Mouse (Mus musculus) myocyte (in vitro differentiated cells): ENCODE measurements around the gene Akap13. TPM values are rescaled to one million over a fixed set of nuclear protein-coding genes. Genes with fewer than 3 reads are reported as not detected.
"Not testable (repeated sequence)": the region's sequence is repeated elsewhere in the genome, so short reads cannot be mapped to it uniquely, and the experiment has no call there.

Source experiments
- H3K27me3 ChIP-seq: one replicate; pipeline ENCODE4 v1.6.1; 2011; ENCODE audit not compliant: control insufficient read depth, insufficient read depth, insufficient read length
- H3K36me3 ChIP-seq: one replicate; pipeline ENCODE4 v1.6.1; 2011; ENCODE audit not compliant: control insufficient read depth, insufficient read depth
- H3K4me2 ChIP-seq: one replicate; pipeline ENCODE4 v1.6.1; 2011; ENCODE audit warnings: low read depth, control low read depth
- H3K4me3 ChIP-seq: one replicate; pipeline ENCODE4 v1.5.1; 2011; ENCODE audit warnings: mild to moderate bottlenecking, control low read depth, moderate library complexity
- H3K79me2 ChIP-seq: one replicate; pipeline ENCODE4 v1.6.1; 2011; ENCODE audit not compliant: control insufficient read depth, insufficient read depth
- H3ac ChIP-seq: one replicate; pipeline ENCODE4 v1.6.1; 2011; ENCODE audit not compliant: control insufficient read depth, insufficient read length
- CEBPB ChIP-seq: IDR thresholded peaks from 2 replicates; pipeline ENCODE4 v1.6.1; 2011; ENCODE audit warnings: mild to moderate bottlenecking, moderate library complexity; ENCODE audit not compliant: poor library complexity, insufficient read depth, severe bottlenecking
- E2F4 ChIP-seq: IDR thresholded peaks from one replicate; pipeline ENCODE4 v1.6.1; 2011; ENCODE audit warnings: mild to moderate bottlenecking, control low read depth, moderate library complexity; ENCODE audit not compliant: insufficient read depth
- MAX ChIP-seq: IDR thresholded peaks from one replicate; pipeline ENCODE4 v1.6.1; 2011; ENCODE audit warnings: low read depth, mild to moderate bottlenecking, control low read depth
- MYOD1 ChIP-seq, 3 experiments: IDR thresholded peaks; one replicate each; pipeline ENCODE4 v1.6.1; 2011; ENCODE audit warnings: control low read depth in 2 of 3, low read depth in 2 of 3, mild to moderate bottlenecking in 2 of 3, moderate library complexity in 1 of 3; ENCODE audit not compliant: insufficient read length in 2 of 3, control insufficient read depth in 1 of 3
- MYOG ChIP-seq, 3 experiments: IDR thresholded peaks; one replicate each; pipeline ENCODE4 v1.6.1; 2011; ENCODE audit warnings: control low read depth in 2 of 3, low read depth in 2 of 3, mild to moderate bottlenecking in 2 of 3; ENCODE audit not compliant: insufficient read length in 2 of 3, control insufficient read depth in 1 of 3, insufficient read depth in 1 of 3
- POLR2A ChIP-seq: IDR thresholded peaks from one replicate; pipeline ENCODE4 v1.6.1; 2011; ENCODE audit warnings: low read depth, mild to moderate bottlenecking, control low read depth, moderate library complexity; ENCODE audit not compliant: insufficient read length
- POLR2AphosphoS2 ChIP-seq: IDR thresholded peaks from one replicate; pipeline ENCODE4 v1.6.1; 2011; ENCODE audit warnings: low read depth, control low read depth; ENCODE audit not compliant: insufficient read length
- REST ChIP-seq: IDR thresholded peaks from one replicate; pipeline ENCODE4 v1.6.1; 2011; ENCODE audit warnings: mild to moderate bottlenecking, control low read depth, moderate library complexity; ENCODE audit not compliant: insufficient read depth, insufficient read length
- SRF ChIP-seq: IDR thresholded peaks from one replicate; pipeline ENCODE4 v1.6.1; 2011; ENCODE audit warnings: low read depth; ENCODE audit not compliant: control insufficient read depth, insufficient read length
- TCF12 ChIP-seq: IDR thresholded peaks from one replicate; pipeline ENCODE4 v1.6.1; 2011; ENCODE audit warnings: mild to moderate bottlenecking, control low read depth; ENCODE audit not compliant: poor library complexity, insufficient read depth, severe bottlenecking
- TCF3 ChIP-seq: IDR thresholded peaks from one replicate; pipeline ENCODE4 v1.6.1; 2011; ENCODE audit warnings: low read depth, control low read depth; ENCODE audit not compliant: insufficient read length
- USF1 ChIP-seq: IDR thresholded peaks from one replicate; pipeline ENCODE4 v1.6.1; 2011; ENCODE audit warnings: low read depth, mild to moderate bottlenecking, control low read depth, moderate library complexity
- polyA plus RNA-seq: library from polyadenylated mRNA; unstranded; fragments of >200 nt; fragmentation: generic; extraction: Trizol; gene quantifications from one replicate; pipeline ENCODE4 v1.2.1, GENCODE M21; 2012; ENCODE audit warnings: missing spikeins

Gene Akap13
- polyA plus RNA-seq, 1 experiment: 13.9 TPM

DNA sequence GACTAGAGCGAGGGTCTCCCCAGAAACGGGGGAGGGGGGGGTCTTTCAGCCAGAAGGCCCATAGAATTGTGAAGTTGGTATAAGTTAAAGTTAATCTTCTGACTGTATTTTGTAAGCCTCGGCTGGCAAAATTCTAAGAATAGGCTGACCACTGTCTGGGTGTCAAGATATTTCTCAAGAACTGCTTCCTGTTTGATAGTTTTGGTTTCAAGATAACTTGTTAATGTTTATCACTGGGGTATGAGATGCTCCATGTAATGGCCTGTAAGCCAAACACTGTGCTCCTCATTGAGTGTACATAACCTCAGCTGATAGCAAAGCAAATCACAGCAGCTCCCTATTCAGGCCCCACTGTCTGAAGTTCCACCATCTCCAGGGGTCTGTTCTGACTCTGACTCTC lies 332.0 kb downstream of the Akap13 start:
- no peak for TF ChIP-seq CEBPB
- no peaks in the 10 kb centered on the region for H3K36me3 ChIP-seq
- no peaks in the 10 kb centered on the region for H3K27me3 ChIP-seq
- H3K4me3 ChIP-seq: no peak overlapping the region
- peak overlapping the region; percentile 8 for H3K4me2 ChIP-seq
- no peaks in the 10 kb centered on the region for H3K79me2 ChIP-seq
- no peak overlapping the region for H3ac ChIP-seq

DNA sequence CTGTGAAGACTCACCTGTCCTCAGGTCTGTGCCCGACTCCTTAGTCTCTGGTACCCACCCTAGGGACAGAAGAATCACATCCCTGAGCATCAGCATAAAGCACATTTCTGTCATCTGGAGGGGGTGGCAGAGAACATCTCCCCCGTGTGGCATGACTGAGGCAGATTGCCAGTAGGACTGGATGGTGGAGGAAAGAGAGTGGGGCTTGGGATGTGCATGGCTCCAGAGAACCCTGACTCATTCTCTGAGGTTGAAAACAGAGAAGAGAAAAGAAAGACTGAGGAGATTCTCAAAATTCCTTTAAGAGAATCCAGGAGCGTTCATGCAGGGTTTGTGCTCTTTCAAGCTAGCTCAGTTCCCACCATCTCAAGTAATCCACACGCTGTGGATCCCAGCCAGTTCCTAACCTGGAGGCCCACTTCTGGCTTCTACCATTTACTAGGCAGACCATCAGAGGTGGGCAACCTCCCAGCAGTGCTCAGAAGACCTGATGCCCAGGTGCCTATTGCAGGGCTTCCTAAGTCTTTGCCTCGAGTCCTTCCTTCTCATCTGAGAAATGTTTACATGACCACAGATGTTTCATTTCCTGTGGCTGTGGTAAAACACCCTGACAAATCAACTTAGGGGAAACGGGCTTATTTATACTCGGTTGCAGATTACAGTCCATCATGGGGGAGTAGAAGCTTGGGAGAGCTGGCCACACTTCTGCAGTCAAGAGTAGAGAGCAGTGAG lies 332.9 kb downstream of the Akap13 start:
- H3K79me2 ChIP-seq, H3ac ChIP-seq, H3K4me3 ChIP-seq, H3K36me3 ChIP-seq, H3K27me3 ChIP-seq: not testable (repeated sequence)
- H3K4me2 ChIP-seq: peak overlapping the region; percentile 55

DNA sequence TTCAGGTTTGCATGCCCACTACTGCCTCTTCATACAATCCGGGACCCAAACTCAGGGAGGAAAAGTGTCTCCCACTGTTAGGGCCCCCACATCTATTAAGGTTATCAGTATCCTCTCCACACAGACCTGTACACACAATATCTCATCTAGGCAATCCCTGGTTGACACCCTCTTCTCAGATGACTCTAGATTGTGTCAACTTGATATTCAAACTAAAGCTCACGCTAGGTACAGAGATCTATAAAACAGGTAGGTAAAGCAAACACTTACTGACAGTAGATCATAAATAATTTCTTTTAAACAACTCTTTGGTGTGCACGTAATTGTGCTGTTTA lies 333.4 kb downstream of the Akap13 start:
- not testable (repeated sequence) for H3K4me2 ChIP-seq, H3K79me2 ChIP-seq, H3K27me3 ChIP-seq, H3ac ChIP-seq, H3K4me3 ChIP-seq, H3K36me3 ChIP-seq

DNA sequence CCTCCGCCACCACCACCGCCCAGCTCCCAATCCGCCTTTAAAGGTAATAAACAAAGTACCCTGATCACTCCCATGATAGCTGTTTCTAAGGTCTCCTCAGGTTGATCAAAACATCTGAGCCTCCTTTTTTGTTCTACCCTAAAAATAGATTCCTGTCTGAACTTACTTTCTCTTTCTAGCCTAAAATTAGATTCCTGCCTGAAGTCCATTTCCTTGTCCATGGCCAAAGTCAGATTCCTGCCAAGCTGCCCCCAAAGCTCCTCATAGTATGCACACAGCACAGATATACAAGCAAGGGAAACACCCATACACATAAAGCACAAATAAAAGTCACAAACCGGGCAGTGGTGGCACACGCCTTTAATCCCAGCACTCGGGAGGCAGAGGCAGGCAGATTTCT lies 334.4 kb downstream of the Akap13 start:
- Histone ChIP-seq H3K4me3 (no peak overlapping the region), H3K79me2 (no peaks in the 10 kb centered on the region), H3K27me3 (no peaks in the 10 kb centered on the region), H3ac (no peak overlapping the region), H3K4me2 (no peak overlapping the region), H3K36me3 (no peaks in the 10 kb centered on the region)
- TF ChIP-seq REST: no peak
- no peak for TF ChIP-seq MYOD1 (IDR thresholded peaks at IDR 0.05; ENCODE audit: control insufficient read depth in 1 of 3, insufficient read length in 2 of 3, low read depth in 2 of 3)
- no peak for TF ChIP-seq TCF3
- TF ChIP-seq MYOG (IDR thresholded peaks at IDR 0.05; ENCODE audit: control insufficient read depth in 1 of 3, insufficient read depth in 1 of 3, insufficient read length in 2 of 3, low read depth in 2 of 3): no peak
- no peak for TF ChIP-seq CEBPB
- no peak for TF ChIP-seq POLR2AphosphoS2
- no peak for TF ChIP-seq POLR2A
- no peak for TF ChIP-seq TCF12
- TF ChIP-seq E2F4: no peak
- TF ChIP-seq MAX: no peak
- no peak for TF ChIP-seq SRF
- TF ChIP-seq USF1: no peak

DNA sequence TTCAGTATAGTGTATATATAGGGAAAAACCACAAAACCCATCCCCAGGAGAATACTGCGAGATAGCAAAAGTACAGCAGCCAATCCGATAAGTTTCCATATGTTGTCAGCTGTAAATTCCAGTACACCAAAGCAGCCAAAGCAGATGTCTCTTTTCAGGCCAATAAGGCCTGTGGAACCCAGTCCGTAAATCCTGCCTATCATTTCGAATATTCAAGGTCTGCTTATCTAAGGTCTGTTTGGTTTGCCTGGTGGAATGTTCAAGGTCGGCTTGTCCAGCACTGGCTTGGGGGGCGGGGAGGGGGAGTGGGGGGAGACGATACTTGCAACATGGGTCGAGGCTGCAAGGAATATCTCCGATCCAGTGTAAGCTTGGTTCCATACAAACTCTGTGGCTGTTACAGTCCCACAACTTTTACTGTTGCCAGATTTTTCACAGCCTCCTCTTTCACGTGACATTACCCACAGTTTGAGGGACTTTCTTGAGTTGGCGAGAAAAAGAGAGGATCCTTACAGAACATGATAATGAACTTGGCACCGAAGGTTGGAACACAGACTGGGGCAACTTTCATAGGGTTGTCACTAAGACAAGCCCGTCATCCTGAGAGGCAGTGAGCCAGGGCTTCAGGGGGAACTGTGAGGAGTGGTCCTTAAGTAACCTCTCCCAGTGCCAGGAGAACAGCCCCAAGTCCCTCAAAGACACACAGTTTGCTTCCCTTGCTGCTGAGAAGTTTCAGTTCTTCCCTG lies 335.9 kb downstream of the Akap13 start:
- not testable (repeated sequence) for H3K27me3 ChIP-seq, H3K36me3 ChIP-seq, H3K4me3 ChIP-seq, H3K79me2 ChIP-seq, H3K4me2 ChIP-seq, H3ac ChIP-seq

DNA sequence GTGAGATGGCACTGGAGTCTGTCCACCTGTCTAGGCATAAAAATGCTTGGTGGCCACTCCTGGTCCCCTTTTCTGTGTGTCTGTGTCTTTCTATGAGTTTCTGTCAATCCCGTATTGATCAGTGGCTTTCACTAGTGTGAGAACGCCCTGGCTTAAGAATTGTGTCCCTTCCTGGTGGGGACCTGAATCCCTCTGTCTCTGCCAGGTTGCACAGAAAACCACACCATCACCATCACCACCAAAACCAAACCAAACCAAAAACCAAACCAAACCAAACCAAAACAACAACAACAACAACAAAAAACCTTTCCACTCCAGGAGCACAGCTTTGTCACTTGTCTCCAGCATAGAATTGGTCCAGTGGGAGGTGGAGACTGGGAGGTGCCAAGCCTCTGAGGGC lies 337.8 kb downstream of the Akap13 start:
- no peak for TF ChIP-seq MAX

More for the DNA sequence above, 337.8 kb downstream of the Akap13 start:
- no peak overlapping the region for H3K4me3 ChIP-seq
- no peaks in the 10 kb centered on the region for H3K27me3 ChIP-seq
- H3K79me2 ChIP-seq: no peaks in the 10 kb centered on the region
- no peak overlapping the region for H3K4me2 ChIP-seq
- no peaks in the 10 kb centered on the region for H3K36me3 ChIP-seq
- H3ac ChIP-seq: no peak overlapping the region
